Mouse (Mus musculus) cerebellum, adult 2 months (tissue): ENCODE results near the gene Ep300. TPM values are rescaled to one million over a fixed set of nuclear protein-coding genes. Genes with fewer than 3 reads are reported as not detected.

Experiments used
- DNase-seq, 2 experiments: peaks; one replicate each; pipeline ENCODE4 v3.0.0; 2021
- H3K27ac ChIP-seq: fragments of 200-500 bp; 2 replicates; pipeline ENCODE4 v1.5.1; 2012; ENCODE audit warnings: low read length, control low read depth, inconsistent platforms; ENCODE audit not compliant: insufficient read depth
- H3K27me3 ChIP-seq: fragments of 200-500 bp; 2 replicates; pipeline ENCODE4 v1.6.1; 2012; ENCODE audit warnings: inconsistent platforms, mild to moderate bottlenecking, low read length, moderate library complexity; ENCODE audit not compliant: control insufficient read depth, insufficient read depth
- H3K4me1 ChIP-seq: fragments of 200-500 bp; 2 replicates; pipeline ENCODE4 v1.6.1; 2011; ENCODE audit warnings: low read length; ENCODE audit not compliant: control insufficient read depth, insufficient read depth
- H3K4me3 ChIP-seq: fragments of 200-500 bp; replicated peaks from 2 replicates; pipeline ENCODE3; 2011; ENCODE audit warnings: mild to moderate bottlenecking, low read depth, low read length, control low read depth; ENCODE audit not compliant: insufficient read depth
- CTCF ChIP-seq: fragments of 200-500 bp; IDR thresholded peaks from 2 replicates; pipeline ENCODE4 v1.5.1; 2011; ENCODE audit warnings: low read depth, mild to moderate bottlenecking, control low read depth, low read length, moderate library complexity, borderline replicate concordance; ENCODE audit not compliant: insufficient read depth
- POLR2A ChIP-seq: fragments of 200-500 bp; IDR thresholded peaks from 2 replicates; pipeline ENCODE4 v1.6.1; 2011; ENCODE audit warnings: low read length, control low read depth, borderline replicate concordance; ENCODE audit not compliant: insufficient read depth
- WGBS: fragments of 180-500 bp; shearing (Covaris S2); methylation state at CpG from one replicate; pipeline ENCODE4 v1.1.7; 2018; 5-methylcytosine and 5-hydroxymethylcytosine counted together
- polyA plus RNA-seq: library from polyadenylated mRNA; depleted of rRNA; stranded (reverse); fragments of >200 nt; gene quantifications from 2 replicates; pipeline ENCODE4 v1.2.3, GENCODE M21; 2012

The Ep300 gene
- polyA plus RNA-seq, 1 experiment = 39.3 TPM

GRCm38 (mm10) chr15:81670231-81670640 is 85.1 kb downstream of the Ep300 start:
- Histone ChIP-seq H3K27me3 (no peaks in the 10 kb centered on the region), H3K4me1 (no peaks in the 10 kb centered on the region), H3K27ac (no peak overlapping the region), H3K4me3 (no peak overlapping the region)
- DNase-seq = peak; percentile 38 to 50
- WGBS = 77% methylated on average over 4 of the region's 4 CpGs
- peak; percentile 78 for TF ChIP-seq CTCF
- TF ChIP-seq POLR2A = no peak

- H3K27me3 ChIP-seq = no peaks in the 10 kb centered on the region
- DNase-seq = no peak
- H3K4me1 ChIP-seq = no peaks in the 10 kb centered on the region
- H3K27ac ChIP-seq = no peak overlapping the region
- no peak overlapping the region for H3K4me3 ChIP-seq
- TF ChIP-seq CTCF (no peak), POLR2A (no peak)
- 25% methylated on average over 3 of the region's 3 CpGs for WGBS
Observed at GRCm38 (mm10) chr15:81676637-81677036, 91.5 kb downstream of the Ep300 start.

DNA sequence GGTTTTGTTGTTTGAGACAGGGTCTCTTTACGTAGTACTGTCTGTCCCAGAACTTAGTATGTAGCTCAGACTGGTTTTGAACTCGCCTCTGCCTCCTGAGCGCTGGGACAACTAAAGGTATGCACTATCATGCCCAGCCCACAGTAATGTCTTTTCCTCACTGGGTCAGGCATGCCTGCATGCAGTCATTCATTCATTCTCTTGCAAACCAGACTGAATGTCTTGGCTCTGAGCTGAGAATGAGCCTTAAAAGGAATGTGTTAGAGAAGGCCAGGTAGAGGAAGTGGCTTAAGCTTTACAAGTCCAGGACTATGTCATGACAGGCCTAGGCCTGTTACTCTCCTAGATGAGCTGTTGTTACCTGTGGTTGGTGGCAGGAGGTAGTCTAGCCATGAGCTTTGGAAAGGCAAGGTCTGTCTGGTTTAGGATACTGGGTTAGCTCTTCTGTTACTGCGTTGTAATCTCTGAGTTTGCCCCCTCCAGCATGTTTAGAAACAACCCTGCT is 95.2 kb downstream of the Ep300 start:
- H3K4me3 ChIP-seq = no peak overlapping the region
- no peak for DNase-seq
- TF ChIP-seq CTCF (no peak), POLR2A (no peak)
- no peaks in the 10 kb centered on the region for H3K4me1 ChIP-seq
- H3K27me3 ChIP-seq = no peaks in the 10 kb centered on the region
- 97% methylated on average over 4 of the region's 4 CpGs for WGBS
- no peak overlapping the region for H3K27ac ChIP-seq

DNA sequence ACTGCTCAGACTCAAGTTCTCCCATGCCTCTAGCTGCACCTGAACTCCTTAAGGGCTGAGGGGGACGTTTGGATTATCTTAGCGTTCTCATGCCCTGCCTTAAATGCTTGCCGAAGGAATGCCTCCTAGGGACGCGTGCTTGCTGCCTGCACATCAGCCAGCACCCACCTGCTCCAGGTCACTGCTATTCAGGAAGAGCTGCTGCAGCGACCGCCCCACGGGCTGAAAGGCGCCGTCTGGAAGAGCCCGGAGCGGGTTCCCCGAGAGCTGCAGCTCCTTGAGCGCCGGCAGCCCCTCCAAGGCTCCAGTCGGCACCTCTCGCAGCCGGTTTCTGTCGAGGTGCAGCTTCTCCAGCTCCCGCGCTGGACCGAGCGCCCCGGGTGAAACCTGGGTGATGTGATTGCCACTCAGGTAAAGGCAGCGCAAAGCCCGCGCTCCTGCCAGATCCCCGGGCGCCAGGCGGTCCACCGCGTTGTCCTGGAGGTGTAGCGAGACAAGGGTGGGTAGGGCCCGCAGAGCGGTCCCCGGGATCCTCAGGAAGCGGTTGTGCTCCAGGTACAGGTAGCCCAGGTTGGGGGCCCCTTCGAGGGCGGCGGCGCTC is 108.3 kb downstream of the Ep300 start:
- no peak for TF ChIP-seq POLR2A
- TF ChIP-seq CTCF = no peak
- no peak for DNase-seq
- Histone ChIP-seq H3K4me1 (peaks cover 2% of the 10 kb centered on the region; the same call in 1 of the 2 replicates), H3K27ac (peak overlapping the region; percentile 26), H3K4me3 (peak overlapping the region; percentile 56), H3K27me3 (no peaks in the 10 kb centered on the region)
- 3% methylated on average over 41 of the region's 41 CpGs for WGBS

- peak; percentile 54 for TF ChIP-seq CTCF
- peak; percentile 49; the same call in 1 of the 2 replicates for TF ChIP-seq POLR2A
- H3K4me3 ChIP-seq = peak overlapping the region; percentile 56
- peak; percentile 89 to 91 for DNase-seq
- H3K27me3 ChIP-seq = no peaks in the 10 kb centered on the region
- WGBS = under 1% methylated on average over 103 of the region's 107 CpGs
- peaks cover 2% of the 10 kb centered on the region; the same call in 1 of the 2 replicates for H3K4me1 ChIP-seq
- H3K27ac ChIP-seq = peak overlapping the region; percentile 26
Observed at GRCm38 (mm10) chr15:81693967-81694881, 109.1 kb downstream of the Ep300 start.

GRCm38 (mm10) chr15:81694891-81695290 is 109.7 kb downstream of the Ep300 start:
- Histone ChIP-seq H3K4me3 (peak overlapping the region; percentile 56), H3K27me3 (no peaks in the 10 kb centered on the region), H3K4me1 (no peaks in the 10 kb centered on the region), H3K27ac (no peak overlapping the region)
- DNase-seq = no peak
- WGBS = 32% methylated on average over 19 of the region's 19 CpGs
- TF ChIP-seq POLR2A (no peak), CTCF (no peak)

DNA sequence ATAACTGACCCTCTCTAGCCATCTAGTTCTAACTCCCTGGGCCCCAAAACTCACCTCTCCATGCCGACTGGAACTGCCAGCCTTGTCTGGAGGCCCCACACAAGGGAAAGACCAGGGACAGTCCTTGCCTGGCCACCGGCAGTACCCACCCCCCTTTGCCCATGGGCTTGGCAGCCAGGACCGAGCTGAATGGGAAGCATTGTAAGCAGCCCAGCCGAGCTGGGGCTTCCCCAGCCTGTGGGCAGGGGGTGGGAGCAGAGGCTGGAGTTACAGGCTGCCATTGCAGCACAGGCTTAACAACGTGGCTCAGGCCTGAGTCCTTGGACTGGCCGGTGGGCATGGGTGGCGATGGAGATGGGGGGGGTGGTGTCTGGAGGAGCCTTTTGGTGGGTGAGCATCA is 112.0 kb downstream of the Ep300 start, which contains the start of gene Chadl:
Chadl (minus strand) TSS at position 113 of the 400 bp plus-strand sequence.
- no peaks in the 10 kb centered on the region for H3K4me1 ChIP-seq
- TF ChIP-seq POLR2A (no peak), CTCF (no peak)
- no peaks in the 10 kb centered on the region for H3K27me3 ChIP-seq
- WGBS = 44% methylated on average over 7 of the region's 7 CpGs
- H3K4me3 ChIP-seq = no peak within 1 kb of the TSS
- peak; percentile 27 to 32 for DNase-seq
- H3K27ac ChIP-seq = no peak within 1 kb of the TSS
